Mouse (Mus musculus): Measurements from ENCODE around the gene Ubl7. TPM values are rescaled to one million over a fixed set of nuclear protein-coding genes. Genes with fewer than 3 reads are reported as not detected.

Gene Ubl7
- polyA plus RNA-seq, 1 experiment: 80.0 TPM

- Histone ChIP-seq H3K27ac (ENCODE audit: insufficient read depth, low read depth, low read length) (no peak overlapping the region), H3K4me1 (ENCODE audit: control insufficient read depth, insufficient read depth, low read length) (peaks cover 4% of the 10 kb centered on the region; the same call in 1 of the 2 replicates), H3K4me3 (ENCODE audit: insufficient read depth, low read length) (no peak overlapping the region)
- TF ChIP-seq POLR2A (IDR thresholded peaks at IDR 0.05; ENCODE audit: borderline replicate concordance, low read depth, low read length) (no peak), CTCF (IDR thresholded peaks at IDR 0.05; ENCODE audit: low read depth, low read length) (no peak)
Measured at GRCm38 (mm10) chr9:57972776-57973439, 62.1 kb downstream of the Ubl7 start.

GRCm38 (mm10) chr9:57973440-57974066 is 62.8 kb downstream of the Ubl7 start:
- Histone ChIP-seq H3K27ac (ENCODE audit: insufficient read depth, low read depth, low read length) (no peak overlapping the region), H3K4me1 (ENCODE audit: control insufficient read depth, insufficient read depth, low read length) (peaks cover 4% of the 10 kb centered on the region; the same call in 1 of the 2 replicates), H3K4me3 (ENCODE audit: insufficient read depth, low read length) (no peak overlapping the region)
- TF ChIP-seq POLR2A (IDR thresholded peaks at IDR 0.05; ENCODE audit: borderline replicate concordance, low read depth, low read length): no peak

- TF ChIP-seq POLR2A (IDR thresholded peaks at IDR 0.05; ENCODE audit: borderline replicate concordance, low read depth, low read length): no peak
- no peak for TF ChIP-seq CTCF (IDR thresholded peaks at IDR 0.05; ENCODE audit: low read depth, low read length)
- peaks cover 4% of the 10 kb centered on the region; the same call in 1 of the 2 replicates for H3K4me1 ChIP-seq (ENCODE audit: control insufficient read depth, insufficient read depth, low read length)
- H3K27ac ChIP-seq (ENCODE audit: insufficient read depth, low read depth, low read length): no peak overlapping the region
Measured at GRCm38 (mm10) chr9:57974221-57974620, 63.4 kb downstream of the Ubl7 start.

GRCm38 (mm10) chr9:57975200-57975821 is 64.5 kb downstream of the Ubl7 start:
- TF ChIP-seq CTCF (IDR thresholded peaks at IDR 0.05; ENCODE audit: low read depth, low read length) (no peak), POLR2A (IDR thresholded peaks at IDR 0.05; ENCODE audit: borderline replicate concordance, low read depth, low read length) (no peak)
- Histone ChIP-seq H3K27ac (ENCODE audit: insufficient read depth, low read depth, low read length) (no peak overlapping the region), H3K4me1 (ENCODE audit: control insufficient read depth, insufficient read depth, low read length) (peaks cover 5% of the 10 kb centered on the region; the same call in 1 of the 2 replicates)

More at GRCm38 (mm10) chr9:57974221-57974620, 63.4 kb downstream of the Ubl7 start:
- no peak overlapping the region for H3K4me3 ChIP-seq (ENCODE audit: insufficient read depth, low read length)

GRCm38 (mm10) chr9:57978025-57978424 is 67.2 kb downstream of the Ubl7 start:
- H3K27ac ChIP-seq (ENCODE audit: insufficient read depth, low read depth, low read length): no peak overlapping the region

More at GRCm38 (mm10) chr9:57975200-57975821, 64.5 kb downstream of the Ubl7 start:
- no peak overlapping the region for H3K4me3 ChIP-seq (ENCODE audit: insufficient read depth, low read length)

GRCm38 (mm10) chr9:57978858-57979257 is 68.1 kb downstream of the Ubl7 start:
- Histone ChIP-seq H3K4me3 (ENCODE audit: insufficient read depth, low read length) (no peak overlapping the region), H3K27ac (ENCODE audit: insufficient read depth, low read depth, low read length) (no peak overlapping the region), H3K4me1 (ENCODE audit: control insufficient read depth, insufficient read depth, low read length) (peaks cover 5% of the 10 kb centered on the region; the same call in 1 of the 2 replicates)
- TF ChIP-seq POLR2A (IDR thresholded peaks at IDR 0.05; ENCODE audit: borderline replicate concordance, low read depth, low read length): no peak
- no peak for TF ChIP-seq CTCF (IDR thresholded peaks at IDR 0.05; ENCODE audit: low read depth, low read length)

More at GRCm38 (mm10) chr9:57978025-57978424, 67.2 kb downstream of the Ubl7 start:
- TF ChIP-seq POLR2A (IDR thresholded peaks at IDR 0.05; ENCODE audit: borderline replicate concordance, low read depth, low read length) (no peak), CTCF (IDR thresholded peaks at IDR 0.05; ENCODE audit: low read depth, low read length) (no peak)
- Histone ChIP-seq H3K4me1 (ENCODE audit: control insufficient read depth, insufficient read depth, low read length) (peaks cover 6% of the 10 kb centered on the region; the same call in 1 of the 2 replicates), H3K4me3 (ENCODE audit: insufficient read depth, low read length) (no peak overlapping the region)

Other genes with a start within 250 kb of the Ubl7 start
- not detected in 2 replicates for gene Cyp1a2, start 227.3 kb upstream of the Ubl7 start, polyA plus RNA-seq (2012; ENCODE audit: insufficient read depth, insufficient read length, missing spikeins)
- not detected in 2 replicates for gene Cyp1a1, start 223.1 kb upstream of the Ubl7 start, polyA plus RNA-seq (2012; ENCODE audit: insufficient read depth, insufficient read length, missing spikeins)
- 12.8 and 13.0 TPM in 2 replicates for gene Edc3, start 202.4 kb upstream of the Ubl7 start, polyA plus RNA-seq (2012; ENCODE audit: insufficient read depth, insufficient read length, missing spikeins)
- 72.4 and 84.2 TPM in 2 replicates for gene Clk3, start 145.1 kb upstream of the Ubl7 start, polyA plus RNA-seq (2012; ENCODE audit: insufficient read depth, insufficient read length, missing spikeins)
- gene Arid3b, start 74.2 kb upstream of the Ubl7 start, polyA plus RNA-seq (2012; ENCODE audit: insufficient read depth, insufficient read length, missing spikeins): 16.0 and 27.9 TPM in 2 replicates
- 0.80 and 1.0 TPM in 2 replicates for gene Sema7a, start 29.1 kb downstream of the Ubl7 start, polyA plus RNA-seq (2012; ENCODE audit: insufficient read depth, insufficient read length, missing spikeins)
- gene Cyp11a1, start 95.4 kb downstream of the Ubl7 start, polyA plus RNA-seq (2012; ENCODE audit: insufficient read depth, insufficient read length, missing spikeins): 0.36 TPM in 1 of 2 replicates, not detected in the other
- not detected in 2 replicates for gene Stra6, start 152.8 kb downstream of the Ubl7 start, polyA plus RNA-seq (2012; ENCODE audit: insufficient read depth, insufficient read length, missing spikeins)
- gene Ccdc33, start 207.8 kb downstream of the Ubl7 start, polyA plus RNA-seq (2012; ENCODE audit: insufficient read depth, insufficient read length, missing spikeins): not detected in 2 replicates